Mouse (Mus musculus): Measurements from ENCODE around the gene Iqcm. TPM values are rescaled to one million over a fixed set of nuclear protein-coding genes. Genes with fewer than 3 reads are reported as not detected.
"Not testable (repeated sequence)": the region's sequence is repeated elsewhere in the genome, so short reads cannot be mapped to it uniquely, and the experiment has no call there.

The Iqcm gene
- not detected for polyA plus RNA-seq (2017; shearing (Covaris generic))

DNA sequence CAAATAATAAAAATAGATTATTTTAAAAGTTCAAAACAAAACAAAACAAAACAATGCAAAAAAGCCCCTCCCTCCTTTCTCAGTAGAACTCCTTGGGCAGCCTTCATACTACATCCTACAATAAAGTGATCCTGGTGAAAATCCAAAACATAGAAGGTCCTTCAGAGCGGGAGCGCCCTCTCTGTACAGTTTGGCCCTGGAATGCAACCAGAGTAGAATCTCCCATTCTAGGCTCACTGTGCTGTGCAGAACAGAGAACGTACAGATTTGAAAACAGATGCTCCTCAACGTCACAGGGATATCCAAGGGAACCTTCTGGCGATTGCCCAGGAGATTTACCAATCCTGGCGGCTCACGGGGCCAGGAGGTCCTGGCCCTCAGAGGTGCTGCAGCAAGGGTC, at the start of gene Iqcm:
TSS of gene Iqcm (plus strand) at position 301 of the 400 bp plus-strand sequence.
- no peak for ATAC-seq

DNA sequence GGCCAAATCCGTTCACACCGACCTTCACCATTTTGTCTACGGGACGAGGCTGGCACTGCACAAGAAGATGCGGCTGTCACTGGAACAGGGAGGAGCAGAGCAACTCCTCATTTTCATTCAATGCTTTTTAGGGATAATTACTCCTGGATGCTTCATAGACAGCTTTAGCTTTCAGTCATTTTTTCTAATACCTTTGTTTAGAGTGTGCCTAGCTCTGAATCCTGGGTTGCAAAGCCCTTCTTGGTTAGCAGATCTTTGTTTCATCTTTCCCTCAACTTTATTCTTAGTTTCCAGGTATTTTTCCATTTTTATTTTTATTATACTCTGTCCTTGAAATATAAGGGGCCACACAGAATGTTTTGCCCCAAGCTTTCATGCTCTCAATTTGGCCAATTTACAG, 42.0 kb upstream of the Iqcm start, which contains the start of gene Gm10358:
TSS of gene Gm10358 (minus strand) at position 101 of the 400 bp plus-strand sequence.
- ATAC-seq = no peak

DNA sequence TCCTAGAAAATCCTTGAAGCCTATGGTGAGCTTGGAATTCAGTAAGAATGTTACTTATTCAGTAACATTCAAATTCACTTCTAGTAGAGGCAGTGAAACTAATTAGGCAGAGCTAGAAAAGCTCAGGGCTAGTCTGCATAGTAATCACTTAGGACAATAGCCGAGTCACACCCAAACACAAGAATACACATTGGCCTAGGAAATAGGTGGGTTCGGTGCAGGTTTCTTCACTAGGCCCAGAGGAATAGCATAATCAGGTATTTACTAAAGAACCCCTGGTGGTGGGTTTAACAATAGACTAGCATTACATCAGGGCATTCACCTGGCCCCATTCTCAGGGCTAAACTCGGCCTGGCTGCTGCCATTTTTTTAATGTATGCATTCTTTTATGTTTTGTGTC, 32.8 kb upstream of the Iqcm start:
- ATAC-seq = not testable (repeated sequence)

DNA sequence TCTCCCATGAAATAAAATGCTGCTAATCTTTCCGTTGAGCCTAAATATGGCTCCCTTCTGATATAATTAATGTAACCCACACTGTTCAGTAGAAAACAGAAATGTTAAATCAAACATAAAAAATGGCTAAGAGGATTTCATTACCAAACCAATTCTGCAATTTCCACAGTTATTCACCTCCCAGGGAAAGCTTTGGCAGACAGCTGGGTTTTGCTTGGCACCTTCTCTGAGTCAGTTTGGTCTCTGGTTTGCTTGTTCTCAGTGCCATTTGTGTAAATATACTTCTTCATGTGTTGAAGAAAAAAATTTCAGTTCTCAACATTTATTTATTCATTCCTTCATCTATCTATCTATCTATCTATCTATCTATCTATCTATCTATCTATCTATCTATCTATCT, 28.3 kb downstream of the Iqcm start:
- ATAC-seq = no peak

DNA sequence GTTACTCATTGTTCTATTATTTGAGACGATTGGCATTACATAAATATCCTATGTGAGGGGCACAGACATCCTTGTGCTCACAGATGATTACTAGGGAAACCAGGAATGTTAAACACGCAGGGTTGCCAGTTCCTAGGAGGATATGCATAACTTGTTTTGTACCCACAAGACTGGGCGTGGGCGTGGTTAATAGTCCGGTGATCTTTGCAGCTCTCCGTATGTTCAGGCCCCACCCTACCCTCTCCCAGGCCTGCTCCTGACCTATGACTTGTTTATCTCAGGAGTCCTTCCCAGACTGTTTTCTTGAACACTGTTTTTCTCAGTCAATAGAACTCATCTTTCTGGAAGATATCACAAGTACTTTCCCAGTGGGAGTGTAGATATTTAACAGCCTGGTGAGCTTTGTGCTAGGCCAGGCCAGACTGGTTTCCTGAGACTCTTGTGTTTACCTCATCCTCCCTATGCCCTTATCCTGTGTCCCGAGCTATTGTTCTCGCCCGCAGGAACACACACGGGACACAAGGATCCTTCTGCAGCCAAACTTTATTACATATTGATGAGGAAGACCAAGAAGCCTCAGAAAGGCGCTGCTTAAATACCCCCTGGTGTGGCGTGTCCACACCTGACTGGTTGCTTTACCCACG, 40.7 kb downstream of the Iqcm start:
- ATAC-seq = no peak

DNA sequence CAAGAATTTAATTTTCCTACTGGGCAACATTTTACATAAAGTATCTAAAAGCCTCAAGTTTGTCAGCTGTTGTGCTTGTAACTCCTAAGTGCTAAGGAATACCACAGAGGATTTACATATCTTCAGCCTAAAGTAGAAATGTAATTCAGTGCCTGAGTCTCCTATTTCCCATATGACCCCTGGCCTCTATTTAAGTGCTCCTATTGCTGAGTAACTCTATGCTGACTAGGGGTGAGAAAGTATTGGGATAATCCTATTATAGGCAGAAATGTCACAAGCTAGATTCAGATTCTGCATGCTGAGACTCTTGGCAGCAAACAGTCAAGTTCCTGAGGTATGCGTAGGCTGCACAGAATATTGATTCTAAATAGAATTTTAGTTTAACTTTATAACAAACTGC, 60.8 kb downstream of the Iqcm start:
- ATAC-seq = no peak

DNA sequence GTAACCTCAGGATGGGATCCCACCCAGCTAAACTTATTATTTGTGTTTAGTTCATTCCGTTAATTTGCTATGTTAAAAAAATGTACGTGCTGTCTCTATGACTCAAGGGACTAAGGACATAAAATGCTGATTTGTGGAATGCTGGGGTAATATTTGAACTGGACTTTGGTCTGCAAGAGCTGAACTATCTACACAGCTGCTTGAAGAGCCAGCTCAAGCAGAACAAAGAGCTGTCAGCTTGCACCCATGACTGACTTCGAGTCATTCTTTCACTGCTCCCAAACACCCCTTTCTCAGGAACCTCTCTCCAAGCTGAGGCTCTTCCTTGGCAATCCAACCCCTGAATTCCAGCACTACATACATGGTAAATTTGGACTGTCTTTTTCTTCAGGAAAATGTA, 65.3 kb downstream of the Iqcm start:
- ATAC-seq = no peak

DNA sequence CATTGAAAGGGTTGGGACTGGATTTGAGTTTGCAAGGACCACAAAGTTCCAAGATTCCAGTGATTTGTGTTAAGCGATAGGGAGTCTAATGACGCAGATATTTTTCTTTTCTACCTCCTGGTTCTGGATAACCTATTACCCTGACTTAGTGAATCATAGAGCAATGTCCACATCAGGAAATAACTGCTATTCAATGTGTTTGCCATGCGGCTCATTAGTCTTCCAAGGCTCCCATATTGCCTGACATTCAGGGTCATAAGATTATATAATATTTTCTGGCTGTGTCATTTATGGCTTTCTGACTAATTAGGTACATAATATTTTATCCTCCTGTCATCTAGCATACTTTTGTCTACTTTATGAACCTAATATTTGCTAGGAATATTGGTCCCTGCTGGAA, 100.8 kb downstream of the Iqcm start:
- ATAC-seq = no peak

DNA sequence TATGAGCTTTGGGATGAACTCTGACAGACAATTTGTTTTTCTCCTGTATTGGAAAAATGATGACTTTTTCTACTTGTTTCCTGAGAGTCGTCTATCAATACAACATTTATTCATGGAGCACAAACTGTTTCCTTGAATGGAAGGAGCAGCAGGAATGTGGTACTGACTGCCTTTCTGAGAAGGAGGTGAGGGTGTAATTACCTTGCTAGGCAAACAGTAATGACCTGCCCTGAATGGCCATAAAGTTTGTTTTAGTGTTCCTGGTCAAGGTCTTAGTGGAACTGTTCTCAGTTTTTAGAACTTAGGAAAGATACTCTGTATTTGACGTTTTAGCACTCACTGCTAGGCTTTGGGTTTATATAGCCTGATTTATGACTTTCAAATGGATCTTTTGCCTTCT, 147.8 kb downstream of the Iqcm start:
- ATAC-seq = no peak

DNA sequence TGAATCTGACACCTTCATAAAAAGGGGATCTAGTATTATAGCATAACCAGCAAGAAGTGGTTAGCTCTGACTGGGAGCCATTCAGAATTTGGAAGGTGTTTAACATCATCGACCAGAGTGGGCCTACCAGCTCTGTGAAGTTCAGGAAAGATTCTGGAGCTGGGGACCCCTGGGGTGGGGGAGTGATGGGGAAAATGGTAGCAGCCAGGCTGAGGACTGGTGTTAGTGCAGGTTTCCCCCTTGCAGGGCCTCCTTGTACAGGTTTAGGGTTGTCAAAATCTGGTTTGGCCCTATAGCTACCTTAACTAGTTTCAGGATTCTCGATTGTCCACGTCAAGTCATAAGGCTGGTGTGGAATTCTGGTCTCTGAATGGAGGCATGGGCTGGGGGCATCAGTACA, 194.5 kb downstream of the Iqcm start:
- ATAC-seq = no peak

DNA sequence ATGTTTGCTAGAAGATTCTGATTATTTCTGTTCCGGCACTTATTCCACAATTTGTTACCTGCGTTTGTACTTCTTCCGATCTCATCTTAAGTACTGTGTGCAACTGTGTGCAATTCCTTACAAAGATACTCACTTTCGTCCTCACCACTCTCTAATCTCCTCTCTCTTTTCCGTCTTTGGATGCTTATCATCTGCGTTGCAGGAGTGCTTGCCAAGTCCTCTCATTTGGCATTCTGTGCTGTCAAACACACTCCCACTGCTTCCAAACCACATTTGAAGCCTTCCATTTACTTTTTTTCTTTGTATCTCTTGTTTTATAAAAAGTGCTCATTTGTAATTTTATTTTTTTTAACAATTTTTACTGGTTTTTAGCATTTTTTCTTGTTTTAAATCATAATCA, 210.8 kb downstream of the Iqcm start:
- ATAC-seq = no peak

DNA sequence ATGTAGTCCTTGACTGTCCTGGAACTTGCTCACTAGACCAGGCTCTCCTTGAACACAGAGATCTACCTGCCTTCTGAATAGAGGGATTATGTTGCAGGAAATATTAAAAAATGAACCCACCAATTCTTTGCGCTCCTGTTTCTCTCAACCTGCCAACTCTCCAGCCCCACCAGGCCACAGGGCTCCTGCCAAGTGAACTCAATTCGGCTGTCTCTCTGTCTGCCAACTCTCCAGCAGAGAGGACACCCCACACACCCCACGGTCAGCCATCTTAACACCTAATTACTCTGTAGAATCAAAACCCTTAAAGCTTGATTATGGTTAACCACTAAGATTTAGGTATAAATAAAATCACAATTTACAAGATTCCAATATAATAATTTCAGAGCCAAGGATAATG, 298.1 kb downstream of the Iqcm start:
- no peak for ATAC-seq

DNA sequence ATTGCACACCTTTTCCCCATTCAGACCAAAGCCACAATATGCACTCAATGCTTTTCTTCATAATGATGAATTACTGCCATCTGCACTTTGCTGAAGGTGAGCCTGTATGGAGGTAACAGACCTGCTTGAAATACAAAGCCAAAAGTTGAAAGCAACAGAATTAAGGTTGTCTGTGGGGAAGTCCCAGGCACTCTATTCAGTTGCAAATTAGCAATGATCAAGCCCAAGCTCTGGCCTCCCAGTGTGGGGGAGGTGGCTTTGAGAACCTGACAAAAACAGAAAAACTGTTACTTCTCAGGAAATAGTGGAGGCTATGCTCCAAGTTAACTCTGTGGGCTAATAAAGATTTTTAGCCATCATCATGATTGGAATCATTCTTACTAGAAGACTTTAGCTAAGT, 307.1 kb downstream of the Iqcm start:
- ATAC-seq = no peak

DNA sequence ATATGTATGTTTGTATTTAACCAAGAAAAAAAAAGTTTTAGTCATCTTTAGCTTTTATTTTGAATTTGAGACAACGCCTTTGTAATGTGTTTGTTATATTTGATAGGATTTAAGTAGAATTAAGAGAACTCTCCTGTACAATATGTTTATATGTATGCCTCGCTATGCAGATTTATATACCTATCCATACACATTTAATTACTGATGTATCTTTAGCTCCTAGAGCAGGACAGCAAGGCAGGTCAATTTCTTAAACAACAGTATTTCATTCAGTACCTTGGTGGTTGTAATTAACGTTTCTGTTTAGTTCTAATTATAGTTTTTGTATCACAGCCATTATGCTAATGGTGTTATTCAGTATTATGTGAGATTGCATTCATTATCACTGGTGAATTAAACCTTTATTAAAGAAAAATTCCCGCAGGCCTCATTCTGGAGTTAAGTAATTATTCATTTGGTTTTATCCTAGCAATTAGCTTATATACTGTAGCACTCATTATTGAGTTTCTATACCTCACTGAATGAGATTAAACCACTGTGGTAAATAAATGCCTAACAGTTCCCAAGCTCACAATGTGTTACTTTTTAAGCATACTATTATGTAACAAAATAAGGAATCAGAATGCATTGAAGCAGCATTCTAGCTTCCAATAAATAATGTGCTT, 380.1 kb downstream of the Iqcm start:
- ATAC-seq = no peak

DNA sequence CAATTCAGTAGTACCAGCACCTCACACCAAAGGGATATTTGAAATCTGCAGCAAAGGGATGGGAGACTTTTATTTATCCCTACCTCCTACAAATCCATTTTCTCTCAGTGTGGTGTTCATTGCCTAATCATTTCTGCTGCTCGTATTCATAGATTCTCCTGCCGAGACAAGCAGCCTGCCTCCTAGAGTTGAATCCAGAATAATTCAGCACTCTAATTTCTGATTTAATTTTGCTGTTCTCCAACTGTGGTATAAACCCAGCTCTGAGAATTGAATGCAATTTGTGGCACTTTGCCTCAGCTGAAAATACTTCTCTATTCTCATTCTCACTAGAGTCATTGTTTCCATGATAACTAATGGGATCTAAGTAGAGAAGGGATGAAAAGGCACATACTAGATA, 386.8 kb downstream of the Iqcm start:
- no peak for ATAC-seq

DNA sequence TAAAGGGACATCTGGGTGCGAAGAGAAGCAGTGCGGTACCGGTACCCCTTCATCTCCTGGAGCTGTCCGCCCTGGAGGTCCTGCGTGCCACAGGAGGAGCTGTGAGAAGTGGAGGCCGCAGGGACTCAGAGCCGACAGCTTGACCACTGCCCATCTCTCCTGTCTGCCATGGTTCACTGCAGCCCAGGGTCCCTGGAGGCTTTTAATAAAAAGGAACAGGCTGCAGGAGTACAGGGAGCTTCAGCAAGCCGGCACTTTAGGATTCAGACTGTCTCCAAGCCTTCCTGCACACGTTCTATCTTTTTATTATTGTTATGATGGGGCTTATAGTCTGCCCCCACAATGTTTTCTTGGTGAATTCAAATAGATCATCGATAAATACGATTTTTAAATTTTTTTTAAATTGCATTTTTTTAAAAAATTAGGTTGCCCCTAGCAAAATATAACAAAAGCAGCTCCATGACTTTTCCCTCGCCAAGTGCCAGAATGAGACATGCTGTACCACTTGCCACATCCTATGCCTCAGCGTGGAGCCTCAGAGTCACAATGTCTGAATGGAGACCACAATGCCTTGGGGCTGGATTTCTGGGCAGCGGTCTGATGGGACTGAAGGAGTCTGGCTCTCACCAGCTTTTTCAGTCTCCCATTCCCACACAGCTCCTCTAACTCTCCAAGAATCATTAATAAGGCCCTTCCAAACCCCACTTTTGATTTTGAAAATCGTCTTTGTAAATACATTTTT, 469.3 kb downstream of the Iqcm start:
- ATAC-seq = no peak

DNA sequence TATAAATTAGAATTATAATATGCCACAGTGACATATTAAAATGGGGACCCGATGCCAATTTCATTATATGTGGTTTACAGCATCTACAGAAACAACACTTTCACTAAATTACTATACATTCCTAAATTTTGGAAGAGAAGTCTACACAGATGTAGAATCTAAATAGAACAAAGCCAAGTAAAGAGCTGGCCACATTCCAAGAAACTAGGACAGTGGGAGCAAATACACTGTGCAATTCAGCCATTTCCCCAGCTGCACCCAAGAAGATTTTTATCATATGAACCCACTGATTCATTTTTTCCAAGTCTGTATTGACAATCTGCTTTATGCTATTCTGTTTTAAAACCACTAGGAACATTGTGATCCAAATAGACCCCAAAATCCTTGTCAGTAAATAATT, 500.7 kb downstream of the Iqcm start:
- no peak for ATAC-seq

DNA sequence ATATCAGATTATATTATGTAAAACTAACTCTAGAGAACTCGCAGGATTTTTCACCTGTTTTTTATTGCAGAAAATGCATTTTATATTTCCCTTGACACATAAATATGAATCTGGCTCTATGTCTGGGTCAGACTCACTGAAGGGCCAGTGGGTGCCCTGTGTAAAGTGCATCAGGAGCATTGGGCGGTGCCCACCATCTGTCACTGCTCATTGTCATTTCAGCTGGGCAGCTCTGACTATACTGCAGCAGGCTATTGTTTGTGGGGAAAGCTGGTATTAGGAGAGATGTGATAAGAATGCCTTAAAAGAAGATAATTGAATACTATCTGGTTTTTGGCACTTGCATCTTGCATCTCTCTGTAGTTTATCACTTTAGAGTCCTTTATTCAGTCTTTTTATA, 507.5 kb downstream of the Iqcm start:
- ATAC-seq = no peak

DNA sequence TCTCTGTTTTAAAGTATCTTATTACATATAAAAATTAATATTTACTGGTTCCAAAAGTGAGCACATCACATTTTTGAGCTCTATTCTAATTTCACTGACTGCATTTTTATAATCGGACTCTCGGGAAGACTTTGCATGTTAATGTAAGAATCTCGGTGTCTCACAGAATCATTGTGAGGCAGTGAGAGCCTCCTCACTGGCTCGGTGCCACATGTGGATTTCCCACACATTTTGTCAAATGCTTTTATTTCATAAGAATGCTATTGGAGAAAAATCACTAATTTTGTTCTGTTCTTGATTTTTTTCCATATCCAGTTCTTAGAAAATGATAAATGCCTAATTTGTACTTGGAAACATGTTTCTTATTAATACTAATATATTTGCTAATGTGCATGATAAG, 570.0 kb downstream of the Iqcm start:
- no peak for ATAC-seq

Other genes with a start within 250 kb of the Iqcm start
- gene Rasd2, start 234.8 kb upstream of the Iqcm start, polyA plus RNA-seq (2017; shearing (Covaris generic)) = under 1 TPM in 1 of 3 experiments, not detected in 2; 0.41 TPM
- gene Gm10358, start 42.1 kb upstream of the Iqcm start, polyA plus RNA-seq (2017; shearing (Covaris generic)) = under 1 TPM in 1 of 3 experiments, not detected in 2; 0.44 TPM